Mouse (Mus musculus): ENCODE measurements at regions not wholly inside any gene's neighbourhood (a gene's known extent, or its start where the extent isn't known, plus 50 kb on each side); places are given as distances from the start of the nearest gene placed in this dataset.

GRCm38 (mm10) chr2:171280132-171280531, 548.5 kb downstream of the Dok5 start:
- intact Hi-C loops (cut with DNase I): no loop called here
- DNase-seq (ENCODE audit: low spot score in 2 of 2): no peak

GRCm38 (mm10) chr2:171279319-171279718, 547.7 kb downstream of the Dok5 start:
- intact Hi-C loops (cut with DNase I): no loop called here
- no peak for DNase-seq (ENCODE audit: low spot score in 2 of 2)

DNA sequence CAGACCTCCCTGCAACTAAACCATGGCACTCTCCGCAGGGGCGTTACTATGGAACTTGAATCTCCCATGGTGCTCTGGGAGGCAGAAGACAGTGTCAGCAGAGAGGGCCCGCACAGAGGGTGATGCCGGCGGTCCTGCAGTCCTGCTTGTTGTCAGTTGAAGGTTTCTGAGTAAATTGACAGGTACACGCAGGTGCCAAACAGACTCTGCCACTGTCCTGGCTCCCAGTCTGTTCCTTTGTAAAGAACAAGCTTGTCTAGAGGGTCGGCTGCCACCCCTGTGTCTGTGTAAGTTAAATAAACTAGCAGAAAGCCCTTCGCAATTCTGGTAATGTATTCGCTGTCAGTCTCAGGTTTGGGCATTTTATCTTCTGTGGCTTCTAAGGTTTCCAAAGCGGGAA, 521.6 kb downstream of the Dok5 start:
- intact Hi-C loops (cut with DNase I): no loop called here
- DNase-seq (ENCODE audit: low spot score in 2 of 2): no peak

DNA sequence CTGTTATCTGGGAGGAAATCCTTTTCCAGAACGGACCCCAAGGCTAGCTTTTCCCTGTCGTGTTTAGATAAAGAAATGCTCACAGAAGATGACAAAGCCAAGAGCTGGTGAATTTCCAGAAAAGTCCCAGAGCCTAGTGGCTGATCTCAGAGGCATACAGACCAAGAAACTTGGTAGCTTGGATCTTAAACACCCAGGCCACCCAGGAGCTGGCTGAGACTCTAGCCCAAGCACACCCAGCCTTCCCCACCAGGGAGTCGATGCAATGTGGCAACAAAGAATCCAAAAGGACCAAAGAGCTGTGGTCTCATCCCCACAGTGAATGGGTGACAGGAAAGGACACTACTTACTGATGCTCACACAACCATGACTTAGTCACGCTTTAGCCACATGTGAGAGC, 513.8 kb downstream of the Dok5 start:
- intact Hi-C loops (cut with DNase I): no loop called here
- no peak for DNase-seq (ENCODE audit: low spot score in 2 of 2)

DNA sequence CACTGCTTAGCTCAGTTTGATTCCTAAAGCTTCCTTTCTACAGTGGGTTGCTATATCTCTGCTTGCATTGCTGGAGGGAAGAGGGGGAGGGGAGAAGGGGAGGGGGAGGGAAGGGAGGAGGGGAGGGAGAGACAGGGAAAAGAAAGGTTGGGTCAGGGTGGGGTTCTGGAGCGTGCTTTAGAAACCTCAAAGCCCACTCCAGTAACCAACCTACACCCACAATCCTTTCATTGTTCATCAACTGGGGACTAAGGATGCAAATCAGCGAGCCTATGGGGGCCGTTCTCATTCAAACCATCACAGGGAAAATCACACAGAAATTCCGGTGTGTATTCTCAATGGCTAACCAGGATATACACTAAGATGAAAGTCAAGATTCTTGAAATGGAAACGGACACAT, 510.7 kb downstream of the Dok5 start:
- DNase-seq (ENCODE audit: low spot score in 2 of 2): no peak
- intact Hi-C loops (cut with DNase I): no loop called here

DNA sequence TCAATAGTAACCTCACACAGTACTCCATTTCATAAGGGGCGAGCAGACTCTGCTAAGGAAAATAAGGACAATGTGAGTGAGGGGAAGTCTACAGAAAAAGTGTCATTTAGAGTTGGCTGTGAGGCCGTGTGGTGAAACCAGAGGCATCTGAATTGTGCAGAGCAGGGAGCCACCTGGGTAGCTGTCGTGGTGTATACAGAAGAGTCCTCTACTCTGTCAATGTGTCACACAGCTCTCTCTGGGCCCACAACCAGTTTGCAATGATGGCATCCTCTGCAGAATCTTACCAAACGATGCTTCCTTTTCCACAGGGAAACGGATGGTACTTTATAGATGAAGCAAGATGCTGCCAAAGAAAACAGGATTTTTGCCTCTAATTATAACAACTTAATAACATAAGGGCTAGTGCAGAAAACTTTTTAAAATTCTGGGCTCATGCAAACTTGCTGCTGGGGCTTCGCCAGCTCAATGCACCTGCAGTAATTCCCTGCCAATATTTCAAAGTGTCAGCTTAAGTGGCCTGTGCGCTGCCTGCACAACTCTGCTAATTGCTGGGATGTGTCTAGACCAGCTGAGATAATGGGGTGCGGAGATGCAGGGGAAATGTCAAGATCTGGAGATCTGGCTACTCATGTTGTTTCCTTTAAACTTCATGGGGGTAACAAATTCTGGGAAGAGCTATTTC, 505.8 kb downstream of the Dok5 start:
- no peak for DNase-seq (ENCODE audit: low spot score in 2 of 2)

GRCm38 (mm10) chr2:171232812-171233211, 501.2 kb downstream of the Dok5 start:
- no peak for DNase-seq (ENCODE audit: low spot score in 2 of 2)
- intact Hi-C loops (cut with DNase I): no loop called here

More for the DNA sequence above, 505.8 kb downstream of the Dok5 start:
- intact Hi-C loops (cut with DNase I): no loop called here

GRCm38 (mm10) chr2:171231288-171232050, 499.9 kb downstream of the Dok5 start:
- intact Hi-C loops (cut with DNase I): no loop called here
- no peak for DNase-seq (ENCODE audit: low spot score in 2 of 2)

- DNase-seq (ENCODE audit: low spot score in 2 of 2): no peak
- intact Hi-C loops (cut with DNase I): no loop called here
Measured at GRCm38 (mm10) chr2:171230536-171230935, 498.9 kb downstream of the Dok5 start.

- DNase-seq (ENCODE audit: low spot score in 2 of 2): no peak
- intact Hi-C loops (cut with DNase I): no loop called here
Measured at GRCm38 (mm10) chr2:171228229-171228628, 496.6 kb downstream of the Dok5 start.

DNA sequence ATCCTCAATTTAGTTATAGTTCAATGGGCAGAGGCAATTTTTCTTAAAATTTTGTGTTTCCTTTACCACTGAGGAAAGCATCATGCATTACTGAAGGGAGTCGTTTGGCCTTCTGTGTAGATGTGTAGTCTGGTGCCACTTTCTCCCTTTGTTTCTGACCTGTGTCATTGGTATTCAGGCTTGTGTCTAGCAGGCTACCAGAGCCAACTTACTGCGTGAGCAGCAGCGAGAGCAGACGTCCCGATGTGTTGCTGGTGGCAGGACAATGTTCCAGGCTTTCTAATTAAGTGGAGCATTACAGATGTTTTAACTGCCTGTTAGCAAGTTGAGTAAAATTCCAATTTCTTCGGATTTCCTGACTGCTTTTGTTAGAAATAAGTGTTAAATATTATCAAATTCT, 482.2 kb downstream of the Dok5 start:
- no peak for DNase-seq (ENCODE audit: low spot score in 2 of 2)
- intact Hi-C loops (cut with DNase I): no loop called here

GRCm38 (mm10) chr2:171196472-171196871, 464.9 kb downstream of the Dok5 start:
- no peak for DNase-seq (ENCODE audit: low spot score in 2 of 2)

GRCm38 (mm10) chr2:171192181-171192580, 460.6 kb downstream of the Dok5 start:
- intact Hi-C loops (cut with DNase I): no loop called here
- no peak for DNase-seq (ENCODE audit: low spot score in 2 of 2)

More at GRCm38 (mm10) chr2:171196472-171196871, 464.9 kb downstream of the Dok5 start:
- intact Hi-C loops (cut with DNase I): no loop called here

All from left cerebral cortex, postnatal 14 days (tissue).